Mouse (Mus musculus) heart, postnatal 0 days (tissue): ENCODE measurements around the gene Col12a1. TPM values are rescaled to one million over a fixed set of nuclear protein-coding genes. Genes with fewer than 3 reads are reported as not detected.
"Not testable (repeated sequence)": the region's sequence is repeated elsewhere in the genome, so short reads cannot be mapped to it uniquely, and the experiment has no call there.

Experiments used
- ATAC-seq: fragments of 200-750 bp; cut with Nextera tagmentation; 2 replicates; pipeline ENCODE4 v1.8.0; 2017; ENCODE audit warnings: low read depth, moderate number of reproducible peaks, moderate library complexity; ENCODE audit not compliant: insufficient read depth
- DNase-seq: peaks from one replicate; pipeline ENCODE4 v3.0.0-alpha.2; 2016; ENCODE audit warnings: low spot score
- H3K27ac ChIP-seq: fragments of 300-500 bp; sonication (generic); 2 replicates; pipeline ENCODE4 v1.5.1; 2014; ENCODE audit warnings: low read depth, mild to moderate bottlenecking
- H3K27me3 ChIP-seq: fragments of 300-500 bp; sonication (generic); 2 replicates; pipeline ENCODE4 v1.6.1; 2014; ENCODE audit warnings: low read length, mixed read lengths; ENCODE audit not compliant: control insufficient read depth, insufficient read depth
- H3K36me3 ChIP-seq: fragments of 300-500 bp; sonication (generic); replicated peaks from 2 replicates; pipeline ENCODE4 v1.6.1; 2014; ENCODE audit warnings: low read length, mixed read lengths; ENCODE audit not compliant: control insufficient read depth, insufficient read depth
- H3K4me1 ChIP-seq: fragments of 300-500 bp; sonication (generic); 2 replicates; pipeline ENCODE4 v1.6.1; 2014; ENCODE audit warnings: antibody characterized with exemption; ENCODE audit not compliant: control insufficient read depth, insufficient read depth
- H3K4me2 ChIP-seq: fragments of 300-500 bp; sonication (generic); 2 replicates; pipeline ENCODE4 v1.6.1; 2014; ENCODE audit warnings: low read depth, mild to moderate bottlenecking, low read length, moderate library complexity
- H3K4me3 ChIP-seq: fragments of 300-500 bp; sonication (generic); 2 replicates; pipeline ENCODE4 v1.5.1; 2014; ENCODE audit warnings: low read depth, low read length
- H3K9ac ChIP-seq: fragments of 300-500 bp; sonication (generic); replicated peaks from 2 replicates; pipeline ENCODE4 v1.6.1; 2014; ENCODE audit warnings: low read depth, low read length, mixed read lengths
- H3K9me3 ChIP-seq: fragments of 300-500 bp; sonication (generic); replicated peaks from 2 replicates; pipeline ENCODE4 v1.6.1; 2016; ENCODE audit warnings: low read length; ENCODE audit not compliant: control insufficient read depth
- CTCF ChIP-seq: IDR thresholded peaks from 2 replicates; pipeline ENCODE4 v1.5.1; 2016; ENCODE audit warnings: antibody characterized with exemption, control low read depth, low read depth
- EP300 ChIP-seq: IDR thresholded peaks from 2 replicates; pipeline ENCODE4 v1.6.1; 2016; ENCODE audit warnings: antibody characterized with exemption, low read depth
- WGBS: fragments of 180-500 bp; shearing (Covaris S2); extraction: QIAGEN DNeasy Blood & Tissue Kit; methylation state at CpG from one replicate; pipeline ENCODE4 v1.1.7; 2014; 5-methylcytosine and 5-hydroxymethylcytosine counted together
- polyA plus RNA-seq: library from polyadenylated mRNA; unstranded; fragments of >200 nt; fragmentation: Nextera tagmentation; extraction: Ambion mirVana; gene quantifications from 2 replicates; pipeline ENCODE4 v1.2.1, GENCODE M21; 2015
- total RNA-seq: library from RNA; depleted of rRNA; stranded (reverse); fragments of >200 nt; gene quantifications from 2 replicates; pipeline ENCODE4 v1.2.3, GENCODE M21; 2014; ENCODE audit warnings: low replicate concordance

Col12a1 gene
- total and polyA plus RNA-seq, 2 experiments from 2014 or later: 5.5 to 36.7 TPM

DNA sequence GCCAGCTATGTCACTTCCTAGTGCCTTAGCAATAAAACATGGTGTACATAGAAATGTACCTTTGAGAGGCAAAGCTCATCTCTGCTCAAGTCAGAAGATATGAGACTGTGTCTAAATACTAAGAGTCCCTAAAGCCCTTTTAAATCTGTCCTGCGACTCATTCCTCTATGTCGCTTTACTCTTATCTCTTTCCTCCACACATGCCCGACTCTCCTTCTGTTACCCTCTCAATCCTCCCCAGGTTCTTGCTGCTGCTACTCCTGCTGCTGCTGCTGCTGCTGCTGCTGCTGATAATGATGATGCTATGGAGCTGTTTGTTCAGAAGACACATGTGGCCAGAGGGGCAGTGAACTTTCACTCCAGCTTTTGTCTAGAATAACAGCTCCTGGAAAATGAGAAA, 31.4 kb downstream of the Col12a1 start:
- Histone ChIP-seq H3K4me1 (no peaks in the 10 kb centered on the region), H3K9me3 (no peaks in the 10 kb centered on the region), H3K4me3 (no peak overlapping the region), H3K36me3 (no peaks in the 10 kb centered on the region), H3K27me3 (no peaks in the 10 kb centered on the region), H3K9ac (no peak overlapping the region), H3K27ac (no peak overlapping the region), H3K4me2 (no peak overlapping the region)
- WGBS: 11% methylated on average over 3 of the region's 3 CpGs
- TF ChIP-seq CTCF (no peak), EP300 (no peak)
- DNase-seq (no peak), ATAC-seq (no peak)

GRCm38 (mm10) chr9:79686049-79686448, 32.6 kb downstream of the Col12a1 start:
- 51% methylated on average over 1 of the region's 1 CpGs for WGBS
- no peak for ATAC-seq
- H3K27me3 ChIP-seq: no peaks in the 10 kb centered on the region
- H3K36me3 ChIP-seq: no peaks in the 10 kb centered on the region
- H3K4me3 ChIP-seq: no peak overlapping the region
- no peak overlapping the region for H3K27ac ChIP-seq
- no peak overlapping the region for H3K9ac ChIP-seq
- H3K9me3 ChIP-seq: no peaks in the 10 kb centered on the region
- H3K4me1 ChIP-seq: peaks cover 5% of the 10 kb centered on the region; the same call in 1 of the 2 replicates
- DNase-seq: no peak
- no peak for TF ChIP-seq EP300
- TF ChIP-seq CTCF: no peak
- H3K4me2 ChIP-seq: no peak overlapping the region

- ATAC-seq (peak; percentile 92), DNase-seq (peak; percentile 80)
- WGBS: 29% methylated on average over 4 of the region's 4 CpGs
- Histone ChIP-seq H3K4me1 (peaks cover 13% of the 10 kb centered on the region; the same call in 1 of the 2 replicates), H3K4me2 (no peak overlapping the region), H3K27me3 (no peaks in the 10 kb centered on the region), H3K9ac (no peak overlapping the region), H3K4me3 (no peak overlapping the region), H3K27ac (peak overlapping the region; percentile 54), H3K9me3 (no peaks in the 10 kb centered on the region), H3K36me3 (no peaks in the 10 kb centered on the region)
- TF ChIP-seq EP300 (no peak), CTCF (no peak)
Measured at GRCm38 (mm10) chr9:79680453-79681240, 38.0 kb downstream of the Col12a1 start.

- not testable (repeated sequence) for H3K4me2 ChIP-seq, H3K36me3 ChIP-seq, H3K9ac ChIP-seq, ATAC-seq, DNase-seq, H3K4me3 ChIP-seq, H3K27ac ChIP-seq, H3K27me3 ChIP-seq, H3K4me1 ChIP-seq, H3K9me3 ChIP-seq
- WGBS: 73% methylated on average over 1 of the region's 1 CpGs
Measured at GRCm38 (mm10) chr9:79668806-79669205, 49.8 kb downstream of the Col12a1 start.

- WGBS: 83% methylated on average over 16 of the region's 16 CpGs
- H3K27me3 ChIP-seq: no peaks in the 10 kb centered on the region
- no peak overlapping the region for H3K4me3 ChIP-seq
- H3K9me3 ChIP-seq: no peaks in the 10 kb centered on the region
- TF ChIP-seq EP300: no peak
- TF ChIP-seq CTCF: no peak
- no peak for DNase-seq
- H3K9ac ChIP-seq: no peak overlapping the region
- H3K27ac ChIP-seq: no peak overlapping the region
- H3K4me2 ChIP-seq: no peak overlapping the region
- H3K36me3 ChIP-seq: no peaks in the 10 kb centered on the region
- ATAC-seq: no peak
- 0 out of 2 replicates have a peak, but pooled peaks cover 3% of the 10 kb centered on the region for H3K4me1 ChIP-seq
Measured at GRCm38 (mm10) chr9:79653327-79654150, 65.1 kb downstream of the Col12a1 start.
